Mouse (Mus musculus) right cerebral cortex, postnatal 14 days (tissue): ENCODE results near the gene Srek1ip1.

Source experiments
- DNase-seq: peaks from one replicate; pipeline ENCODE4 v3.0.0; 2022

Gene Srek1ip1

DNA sequence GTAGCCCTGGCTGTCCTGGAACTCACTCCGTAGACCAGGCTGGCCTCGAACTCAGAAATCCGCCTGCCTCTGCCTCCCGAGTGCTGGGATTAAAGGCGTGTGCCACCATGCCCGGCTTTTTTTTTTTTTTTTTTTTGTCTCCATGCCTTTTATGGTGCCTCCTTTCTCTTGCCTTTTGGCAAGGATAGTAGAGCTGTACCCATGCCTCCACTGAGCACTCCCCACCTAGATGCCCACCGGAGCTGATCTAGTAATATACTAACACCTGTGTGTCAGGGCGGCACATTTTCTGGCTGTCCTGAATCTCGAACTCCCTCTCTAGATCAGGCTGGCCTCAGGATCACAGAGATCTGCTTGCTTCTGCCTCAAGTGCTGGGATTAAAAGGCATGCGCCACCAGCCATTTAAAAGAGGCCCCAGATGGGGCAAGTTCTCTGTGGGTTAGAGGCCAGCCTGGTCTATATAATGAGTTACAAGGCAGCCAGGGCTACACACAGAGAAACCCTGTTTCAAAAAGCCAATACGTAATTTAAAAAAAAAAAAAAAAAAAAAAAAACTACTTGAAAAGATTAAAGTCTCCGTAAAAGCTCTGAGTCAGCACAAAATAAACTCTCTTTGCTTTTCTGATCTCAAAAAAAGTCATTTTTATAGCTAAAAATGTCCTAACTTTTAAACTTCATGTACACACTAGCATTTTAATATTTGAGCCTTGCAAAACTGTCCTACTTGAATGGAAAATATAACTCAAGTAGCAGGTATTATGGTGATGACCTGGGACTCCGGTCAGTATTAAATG is 51.2 kb downstream of the Srek1ip1 start:
- DNase-seq: no peak

DNA sequence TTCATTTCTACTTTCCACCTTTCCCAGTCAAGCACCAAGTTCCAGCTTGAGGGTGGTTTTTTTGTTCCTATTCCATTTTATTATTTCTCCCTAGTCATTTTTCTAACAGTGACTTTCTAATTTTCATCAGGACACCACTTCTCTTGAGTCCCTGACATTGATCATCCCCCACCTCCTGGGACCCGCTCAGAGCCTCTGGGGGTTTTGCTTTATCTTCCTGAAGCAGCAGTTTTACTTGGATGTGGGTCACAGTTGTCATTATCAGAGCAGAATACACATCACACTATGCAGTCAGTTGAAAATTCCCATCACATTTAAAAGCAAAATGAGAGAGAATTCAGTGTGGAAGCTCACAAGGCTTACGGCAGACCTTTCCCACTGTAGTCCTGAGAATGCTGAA is 61.4 kb downstream of the Srek1ip1 start:
- DNase-seq: no peak

GRCm38 (mm10) chr13:104863127-104863979 is 71.1 kb downstream of the Srek1ip1 start, which contains the start of gene Shisal2b:
Gene Shisal2b (minus strand): TSS chr13:104863893.
- DNase-seq: peak; percentile 29

DNA sequence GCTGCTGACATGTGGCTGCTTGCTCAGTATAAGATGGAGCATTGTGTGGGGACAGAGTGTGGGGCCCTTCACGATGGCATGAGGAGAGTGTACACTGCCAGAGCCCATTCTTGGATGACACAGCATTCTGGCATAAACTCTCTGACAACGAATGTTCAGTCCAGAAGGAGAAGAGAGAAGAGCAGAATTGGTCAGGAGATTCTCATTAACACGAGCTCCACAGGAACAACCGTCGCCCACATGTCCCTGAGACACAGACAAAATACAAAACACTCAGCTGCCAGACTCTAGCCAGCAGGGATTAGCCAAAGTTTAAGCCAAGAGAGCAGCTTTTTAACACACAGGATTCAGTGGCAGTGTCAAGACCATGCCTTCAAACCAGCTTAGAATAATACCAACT is 74.4 kb downstream of the Srek1ip1 start:
- no peak for DNase-seq

- DNase-seq: no peak
These were observed 77.6 kb downstream of the Srek1ip1 start for GRCm38 (mm10) chr13:104869907-104870306.

GRCm38 (mm10) chr13:104878508-104878907 is 86.2 kb downstream of the Srek1ip1 start:
- no peak for DNase-seq

DNA sequence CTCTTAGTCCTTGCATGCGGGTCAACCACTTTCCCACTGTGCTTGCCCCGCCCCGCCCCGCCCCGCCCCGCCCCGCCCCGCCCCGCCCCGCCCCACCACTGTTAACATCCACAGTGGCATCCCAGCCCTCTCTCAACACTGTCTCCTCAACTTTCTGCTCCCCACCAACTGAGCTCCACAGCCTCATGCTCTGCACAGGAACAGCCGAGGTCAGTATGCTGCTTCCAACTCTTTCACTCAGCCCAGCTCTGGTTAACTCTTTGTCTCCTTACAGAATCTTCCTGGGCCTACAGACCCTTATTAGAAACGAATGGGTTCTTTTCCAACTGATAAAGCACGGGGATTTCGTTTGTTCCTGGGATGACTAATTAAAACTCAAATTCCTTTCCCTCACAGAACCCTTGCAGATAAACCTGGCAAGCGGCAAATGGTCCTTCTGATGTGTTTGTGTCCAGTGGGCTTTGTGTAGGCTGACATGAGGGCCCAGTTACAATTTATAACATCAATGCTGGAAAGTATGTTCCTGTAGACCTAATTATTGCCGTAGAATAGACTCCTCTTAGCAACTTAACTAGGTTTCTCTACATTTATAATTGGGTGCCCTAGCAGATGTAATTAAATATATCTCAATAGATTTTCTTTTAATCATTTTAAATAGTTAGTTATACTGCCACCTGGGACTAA is 91.4 kb downstream of the Srek1ip1 start:
- no peak for DNase-seq

DNA sequence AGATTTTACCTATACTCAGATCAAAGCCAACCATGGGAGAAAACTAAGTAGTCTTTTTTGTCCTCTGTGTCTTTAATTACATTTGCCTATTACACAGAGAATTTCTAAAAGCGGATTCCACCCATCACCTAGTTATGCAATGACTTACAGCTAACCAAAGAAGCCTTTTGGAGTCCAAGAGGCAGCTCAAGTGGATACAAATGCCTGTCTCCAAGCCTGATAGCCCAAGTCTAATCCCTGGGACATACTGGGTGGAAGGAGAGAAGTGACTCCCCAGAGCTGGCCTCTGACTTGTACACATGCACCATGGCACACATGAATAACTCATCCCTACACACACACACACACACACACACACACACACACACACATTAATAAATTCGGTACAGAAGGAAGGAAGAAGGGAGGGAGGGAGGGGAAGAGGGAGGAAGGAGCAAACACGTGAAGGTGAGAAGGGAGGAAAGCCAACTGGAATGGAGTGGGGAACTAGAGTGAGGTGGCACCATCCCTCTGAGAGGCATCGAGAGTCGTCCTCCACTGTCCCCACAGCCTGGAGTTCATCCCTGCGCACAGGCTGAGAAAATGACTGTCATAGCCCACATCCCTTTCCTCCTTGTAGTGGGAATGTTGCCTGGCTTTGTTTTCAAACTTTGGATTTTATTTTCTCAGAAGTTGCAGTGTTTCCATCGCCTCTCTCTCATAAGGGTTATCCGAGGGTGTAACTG is 94.2 kb downstream of the Srek1ip1 start:
- DNase-seq: no peak
